Mouse (Mus musculus) C2C12 (cell line): ENCODE measurements at regions not wholly inside any gene's neighbourhood (a gene's known extent, or its start where the extent isn't known, plus 50 kb on each side); places are given as distances from the start of the nearest gene placed in this dataset.

ENCODE experiments used
- CEBPB ChIP-seq: IDR thresholded peaks from one replicate; pipeline ENCODE4 v1.6.1; 2011; ENCODE audit warnings: low read depth, mild to moderate bottlenecking, control low read depth, moderate library complexity
- CTCF ChIP-seq: IDR thresholded peaks from one replicate; pipeline ENCODE4 v1.5.1; 2011; ENCODE audit not compliant: control insufficient read depth, insufficient read depth, insufficient read length
- MYOD1 ChIP-seq: IDR thresholded peaks from one replicate; pipeline ENCODE4 v1.6.1; 2011; ENCODE audit warnings: low read depth; ENCODE audit not compliant: control insufficient read depth, insufficient read length

DNA sequence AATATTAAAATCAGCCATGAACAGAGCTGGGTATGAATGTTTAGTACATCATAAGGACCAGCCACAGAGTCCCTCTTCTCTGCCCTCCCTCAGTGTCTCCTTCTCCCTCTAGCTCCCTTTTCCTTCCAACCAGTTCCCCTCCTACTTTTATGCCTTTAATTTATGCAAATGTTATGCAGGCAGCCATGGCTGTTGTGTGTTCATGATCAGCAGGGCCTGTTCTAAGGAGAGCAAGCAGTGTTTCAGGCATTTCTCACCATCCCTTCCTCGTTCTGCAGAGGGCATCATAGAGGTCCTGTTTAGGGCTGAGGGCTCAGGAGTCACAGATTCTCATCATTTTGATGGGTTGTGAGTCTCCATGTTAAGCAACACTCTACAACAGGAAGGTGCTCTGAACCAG is 162.4 kb upstream of the Dkk2 start:
- TF ChIP-seq CTCF, result no peak
- no peak for TF ChIP-seq CEBPB
- TF ChIP-seq MYOD1, result no peak
